Mouse (Mus musculus): ENCODE results near the gene Tmem79.
"Not testable (repeated sequence)": the region's sequence is repeated elsewhere in the genome, so short reads cannot be mapped to it uniquely, and the experiment has no call there.

The Tmem79 gene

GRCm38 (mm10) chr3:88354396-88355165 lies 18.6 kb upstream of the Tmem79 start:
- DNase-seq (ENCODE audit: low spot score): no peak

GRCm38 (mm10) chr3:88352907-88353306 lies 17.0 kb upstream of the Tmem79 start:
- no peak for DNase-seq (ENCODE audit: low spot score)

DNA sequence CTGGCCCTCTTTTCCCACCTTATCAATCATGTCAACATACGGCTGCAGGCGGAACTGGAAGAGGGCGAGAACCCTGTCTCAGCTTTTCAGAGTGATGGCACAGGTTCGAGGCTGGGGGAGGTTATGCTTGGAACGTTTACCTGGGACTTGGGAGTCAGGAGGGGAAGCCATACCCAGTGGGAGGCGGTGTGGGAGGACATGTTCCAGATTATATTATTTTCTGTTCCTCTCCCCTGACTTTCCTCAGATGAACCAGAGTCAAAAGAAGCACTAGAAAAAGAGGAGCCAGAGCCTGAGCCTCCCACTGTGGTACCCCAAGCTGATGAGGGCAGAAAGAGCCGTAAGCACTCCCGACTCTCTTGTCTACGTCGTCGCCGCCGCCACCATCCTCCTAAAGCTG lies 14.8 kb upstream of the Tmem79 start:
- DNase-seq (ENCODE audit: low spot score): no peak

GRCm38 (mm10) chr3:88339006-88339405 lies 3.1 kb upstream of the Tmem79 start:
- no peak for DNase-seq (ENCODE audit: low spot score)

GRCm38 (mm10) chr3:88338316-88338715 lies 2.4 kb upstream of the Tmem79 start:
- no peak for DNase-seq (ENCODE audit: low spot score)

- DNase-seq (ENCODE audit: low spot score): no peak
Measured at GRCm38 (mm10) chr3:88337367-88338020, 1.5 kb upstream of the Tmem79 start.

DNA sequence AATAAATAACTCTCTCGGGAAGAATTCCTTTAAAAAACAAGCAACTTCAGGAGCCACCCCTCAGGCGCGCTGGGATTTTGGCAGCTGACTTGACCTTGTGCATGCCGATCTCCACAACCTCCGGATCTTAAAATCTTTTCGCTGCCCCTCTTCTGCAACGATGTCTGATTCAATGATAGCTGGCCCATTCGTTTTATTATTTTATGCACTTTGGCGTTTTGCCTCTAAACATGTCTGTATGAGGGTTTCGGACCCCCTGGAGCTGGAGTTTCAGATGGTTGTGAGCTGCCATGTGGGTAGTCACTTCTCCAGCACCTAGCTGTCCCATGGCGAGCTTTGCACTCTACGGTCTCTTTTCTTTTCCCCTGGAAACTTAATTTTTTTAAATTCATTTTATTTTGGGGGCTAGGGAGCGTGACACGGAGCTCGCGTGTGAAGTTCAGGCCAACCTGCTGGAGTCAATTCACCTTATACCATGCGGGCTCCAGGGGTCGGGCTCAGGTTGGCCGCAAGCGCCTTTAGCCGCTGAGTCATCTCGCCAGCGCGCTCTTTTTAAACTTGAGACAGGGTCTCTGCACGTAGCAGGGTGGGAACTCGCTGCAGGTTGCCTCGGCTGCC lies 403 bp downstream of the Tmem79 start:
- no peak for DNase-seq (ENCODE audit: low spot score)

GRCm38 (mm10) chr3:88334902-88335435 lies 979 bp downstream of the Tmem79 start:
- DNase-seq (ENCODE audit: low spot score): no peak

DNA sequence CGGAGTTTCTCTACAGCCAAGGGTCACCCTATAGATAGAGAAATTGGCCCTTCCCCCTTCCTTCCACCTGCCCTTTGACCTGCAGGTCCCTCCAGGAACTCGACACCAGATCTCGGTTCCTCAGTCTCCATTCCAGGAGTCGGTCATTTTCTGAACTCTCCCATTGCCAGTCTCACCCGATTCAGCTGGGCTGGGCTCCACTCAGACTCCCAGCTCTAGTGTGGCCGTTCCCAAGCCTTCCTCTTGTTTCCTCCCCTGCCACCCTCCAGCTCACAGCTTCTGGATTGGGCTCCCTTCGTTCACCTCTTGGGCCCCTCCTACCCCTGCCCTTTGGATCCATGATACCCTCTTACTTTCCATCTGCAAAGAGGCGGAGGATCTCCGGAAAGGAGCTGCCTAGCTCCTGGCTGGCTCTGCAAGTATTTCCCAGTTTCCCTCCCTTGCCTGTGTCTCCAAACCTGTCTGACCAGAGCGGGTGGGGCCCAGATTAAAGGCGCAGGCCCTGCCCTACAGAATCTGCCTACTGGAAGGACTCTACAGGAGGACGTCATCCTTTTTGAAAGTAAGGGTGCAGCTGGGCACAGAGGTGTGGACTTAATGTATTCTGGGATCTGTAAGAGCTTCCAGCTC lies 1.8 kb downstream of the Tmem79 start:
- no peak for DNase-seq (ENCODE audit: low spot score)

DNA sequence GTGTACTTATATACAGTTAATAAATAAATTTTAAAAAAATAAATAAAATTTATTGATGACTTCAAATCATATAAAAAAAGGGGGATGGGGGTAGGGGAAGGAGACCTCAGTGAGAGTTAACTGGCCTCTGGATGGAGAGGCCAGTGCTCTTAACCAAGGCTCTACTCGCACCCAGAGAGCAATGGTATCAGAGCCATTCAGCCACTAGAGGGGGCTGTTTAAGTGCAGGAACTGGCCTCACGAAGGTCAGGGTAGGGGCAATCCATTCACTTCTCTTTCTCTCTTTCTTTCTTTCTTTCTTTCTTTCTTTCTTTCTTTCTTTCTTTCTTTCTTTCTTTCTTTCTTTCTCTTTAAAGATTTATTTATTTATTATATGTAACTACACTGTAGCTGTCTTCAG lies 4.7 kb downstream of the Tmem79 start:
- DNase-seq (ENCODE audit: low spot score): peak; percentile 63

GRCm38 (mm10) chr3:88328956-88329355 lies 7.0 kb downstream of the Tmem79 start:
- DNase-seq (ENCODE audit: low spot score): no peak

- DNase-seq (ENCODE audit: low spot score): peak; percentile 67
Measured at GRCm38 (mm10) chr3:88324951-88325405, 11.0 kb downstream of the Tmem79 start, which contains the start of gene Glmp. Gene Glmp (plus strand): TSS chr3:88325023.

GRCm38 (mm10) chr3:88299172-88299571 lies 36.8 kb downstream of the Tmem79 start:
- DNase-seq (ENCODE audit: low spot score): no peak

GRCm38 (mm10) chr3:88297321-88297851 lies 38.6 kb downstream of the Tmem79 start:
- DNase-seq (ENCODE audit: low spot score): no peak

GRCm38 (mm10) chr3:88296561-88297318 lies 39.2 kb downstream of the Tmem79 start, which contains the start of the genes Tsacc and Cct3:
Gene Tsacc (minus strand): TSS chr3:88296999.
Gene Cct3 (plus strand): TSS chr3:88297116.
- peak; percentile 94 for DNase-seq (ENCODE audit: low spot score)

DNA sequence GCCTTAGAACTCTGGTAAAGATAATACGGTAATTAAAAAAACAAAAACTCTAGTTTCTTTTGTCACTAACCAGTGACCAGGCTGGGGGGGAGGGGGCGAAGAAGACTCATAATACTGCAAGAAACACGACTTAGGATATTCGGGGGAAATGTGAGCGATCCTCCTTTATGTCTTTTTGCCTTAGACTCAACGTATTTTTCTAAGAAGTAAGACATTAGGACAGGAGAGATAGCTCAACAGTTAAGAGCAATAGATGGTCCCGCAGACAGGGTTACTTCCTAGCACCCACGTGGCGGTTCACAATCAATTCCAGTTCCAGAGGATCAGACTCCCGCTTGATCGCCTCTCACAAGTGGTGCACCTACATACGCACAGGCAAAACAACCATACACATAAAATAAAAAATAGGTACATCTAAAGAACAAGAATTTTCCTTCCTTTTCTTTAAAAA lies 39.8 kb downstream of the Tmem79 start:
- peak; percentile 56 for DNase-seq (ENCODE audit: low spot score)

- DNase-seq (ENCODE audit: low spot score): not testable (repeated sequence)
Measured at GRCm38 (mm10) chr3:88295272-88295671, 40.7 kb downstream of the Tmem79 start.

- DNase-seq (ENCODE audit: low spot score): no peak
Measured at GRCm38 (mm10) chr3:88291970-88292369, 44.0 kb downstream of the Tmem79 start.

DNA sequence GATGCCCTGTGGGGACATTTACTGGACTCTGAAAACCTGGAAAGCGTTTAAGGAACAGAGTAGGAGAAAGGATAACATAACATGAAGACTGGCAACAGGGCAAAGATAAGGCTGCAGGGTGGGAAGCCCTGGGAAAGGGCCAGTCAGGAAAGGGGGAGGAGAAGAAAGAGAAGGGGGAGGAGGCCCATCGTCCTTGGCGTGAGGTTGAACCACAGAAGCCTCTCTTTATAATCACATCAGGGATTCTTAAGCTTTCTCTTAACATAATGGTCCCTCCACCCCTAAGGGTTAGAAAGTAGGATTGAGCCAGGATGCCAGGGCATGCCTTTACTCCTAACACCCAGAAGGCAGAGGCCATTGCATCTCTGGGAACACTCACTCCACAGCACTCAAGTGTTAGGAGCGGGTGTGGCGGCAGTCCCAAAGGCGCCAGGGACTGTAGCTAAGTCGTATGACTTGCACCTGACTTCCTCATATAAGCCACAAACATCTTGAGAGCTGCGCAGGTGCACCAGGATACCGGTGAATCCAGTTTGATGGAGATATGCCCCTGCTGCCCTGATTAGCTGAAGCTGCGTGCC lies 47.7 kb downstream of the Tmem79 start:
- DNase-seq (ENCODE audit: low spot score): not testable (repeated sequence)

- DNase-seq (ENCODE audit: low spot score): no peak
Measured at GRCm38 (mm10) chr3:88287110-88287509, 48.8 kb downstream of the Tmem79 start, which contains the start of gene Gm38392. Gene Gm38392 (minus strand): TSS chr3:88287210.

DNA sequence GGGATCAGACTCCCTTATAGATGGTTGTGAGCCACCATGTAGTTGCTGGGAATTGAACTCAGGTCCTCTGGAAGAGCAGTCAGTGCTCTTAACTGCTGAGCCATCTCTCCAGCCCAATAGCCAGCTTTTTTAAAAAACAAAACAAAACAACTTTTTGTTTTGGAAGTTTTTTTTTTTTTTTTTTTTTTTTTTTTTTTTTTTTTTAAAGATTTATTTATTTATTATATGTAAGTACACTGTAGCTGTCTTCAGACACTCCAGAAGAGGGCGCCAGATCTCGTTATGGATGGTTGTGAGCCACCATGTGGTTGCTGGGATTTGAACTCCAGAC lies 50.4 kb downstream of the Tmem79 start:
- DNase-seq (ENCODE audit: low spot score): not testable (repeated sequence)
